Mouse (Mus musculus) heart, embryonic 10.5 days (tissue): ENCODE measurements around the gene Il18r1. TPM values are rescaled to one million over a fixed set of nuclear protein-coding genes. Genes with fewer than 3 reads are reported as not detected.

Source experiments
- DNase-seq: peaks from one replicate; pipeline ENCODE4 v3.0.0-alpha.2; 2017; ENCODE audit warnings: low spot score
- H3K27ac ChIP-seq: fragments of 300-500 bp; sonication (generic); 2 replicates; pipeline ENCODE4 v1.5.1; 2016; ENCODE audit warnings: mild to moderate bottlenecking
- H3K27me3 ChIP-seq: fragments of 300-500 bp; sonication (generic); 2 replicates; pipeline ENCODE4 v1.6.1; 2016; ENCODE audit warnings: mild to moderate bottlenecking; ENCODE audit not compliant: poor library complexity, insufficient read depth, severe bottlenecking
- H3K36me3 ChIP-seq: fragments of 300-500 bp; sonication (generic); 2 replicates; pipeline ENCODE4 v1.6.1; 2016; ENCODE audit warnings: mild to moderate bottlenecking, moderate library complexity
- H3K4me1 ChIP-seq: fragments of 300-500 bp; sonication (generic); 2 replicates; pipeline ENCODE4 v1.6.1; 2016; ENCODE audit warnings: mild to moderate bottlenecking
- H3K4me3 ChIP-seq: fragments of 300-500 bp; sonication (generic); 2 replicates; pipeline ENCODE4 v1.5.1; 2016; ENCODE audit warnings: mild to moderate bottlenecking, moderate library complexity
- H3K9me3 ChIP-seq: fragments of 300-500 bp; sonication (generic); 2 replicates; pipeline ENCODE4 v1.6.1; 2016; ENCODE audit warnings: mild to moderate bottlenecking, moderate library complexity
- WGBS: fragments of 180-500 bp; shearing (Covaris S2); methylation state at CpG from one replicate; pipeline ENCODE4 v1.1.7; 2016; 5-methylcytosine and 5-hydroxymethylcytosine counted together
- polyA plus RNA-seq: library from polyadenylated mRNA; unstranded; fragments of >200 nt; fragmentation: Nextera tagmentation; extraction: Ambion mirVana; gene quantifications from 2 replicates; pipeline ENCODE4 v1.2.1, GENCODE M21; 2016

The Il18r1 gene
- not detected in 2 replicates for polyA plus RNA-seq

DNA sequence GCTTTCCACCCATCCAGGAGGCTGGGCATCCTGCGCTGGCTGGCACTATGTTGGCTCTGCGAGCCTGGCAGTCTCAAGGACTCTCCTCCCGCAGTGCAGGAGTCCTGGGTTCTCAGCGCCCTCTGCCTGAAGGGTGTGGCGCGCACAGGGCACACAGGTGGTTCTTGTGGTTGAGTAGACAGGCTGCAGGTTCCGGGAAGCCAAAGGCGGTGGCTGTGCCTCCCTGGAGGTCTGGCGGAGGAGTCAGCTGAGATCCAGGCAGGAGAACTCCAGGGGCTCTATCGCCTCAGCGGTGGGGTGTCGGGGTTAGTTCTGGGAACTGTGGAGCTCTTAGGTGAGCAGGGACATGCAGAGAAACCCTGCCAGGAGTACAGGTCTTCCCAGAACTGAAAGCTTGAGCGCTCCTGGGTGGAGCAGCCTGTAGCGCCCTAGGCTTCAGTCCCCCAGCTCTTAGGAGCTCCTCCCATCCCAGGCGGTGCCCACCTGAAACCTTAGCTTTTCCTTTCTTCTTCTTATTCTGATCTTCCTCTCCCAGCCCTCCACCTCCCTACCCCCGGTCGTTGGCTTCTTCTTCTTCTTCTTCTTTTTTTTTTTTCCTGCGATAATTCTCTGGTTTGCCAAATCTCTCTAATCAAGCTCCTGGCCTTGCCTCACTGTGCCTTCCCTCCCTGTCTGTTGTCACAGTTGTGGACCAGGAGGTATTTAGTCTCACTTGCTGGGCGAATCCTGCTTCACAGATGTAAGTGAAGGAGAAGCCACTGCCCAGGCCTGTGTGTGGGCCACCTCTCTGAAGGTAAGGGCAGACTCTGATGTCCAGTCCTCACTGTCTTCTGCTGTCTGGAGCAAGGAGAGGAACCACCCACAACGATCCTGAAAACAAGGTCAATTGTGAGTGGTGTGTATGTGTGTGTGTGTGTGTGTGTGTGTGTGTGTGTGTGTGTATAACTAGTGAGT lies at the start of gene Il18r1:
TSS of gene Il18r1 (plus strand) at position 76 of the 954 bp plus-strand sequence.
- no peak for DNase-seq
- Histone ChIP-seq H3K36me3 (no peaks in the 10 kb centered on the region), H3K9me3 (no peaks in the 10 kb centered on the region), H3K27me3 (peaks cover 4% of the 10 kb centered on the region; the same call in 1 of the 2 replicates), H3K4me3 (no peak within 1 kb of the TSS), H3K4me1 (no peaks in the 10 kb centered on the region), H3K27ac (no peak within 1 kb of the TSS)
- 39% methylated on average over 20 of the region's 20 CpGs for WGBS

GRCm38 (mm10) chr1:40417034-40417433 lies 48.3 kb upstream of the Il18r1 start:
- H3K4me3 ChIP-seq = no peak overlapping the region
- H3K27ac ChIP-seq = no peak overlapping the region
- WGBS = 84% methylated on average over 2 of the region's 2 CpGs
- no peaks in the 10 kb centered on the region for H3K4me1 ChIP-seq
- no peak for DNase-seq
- no peaks in the 10 kb centered on the region for H3K27me3 ChIP-seq
- H3K9me3 ChIP-seq = no peaks in the 10 kb centered on the region
- H3K36me3 ChIP-seq = no peaks in the 10 kb centered on the region

- 45% methylated on average over 5 of the region's 5 CpGs for WGBS
- Histone ChIP-seq H3K27ac (no peak overlapping the region), H3K36me3 (no peaks in the 10 kb centered on the region), H3K9me3 (no peaks in the 10 kb centered on the region), H3K4me1 (no peaks in the 10 kb centered on the region), H3K4me3 (no peak overlapping the region), H3K27me3 (no peaks in the 10 kb centered on the region)
- DNase-seq = no peak
Measured at GRCm38 (mm10) chr1:40418512-40418911, 46.8 kb upstream of the Il18r1 start.

DNA sequence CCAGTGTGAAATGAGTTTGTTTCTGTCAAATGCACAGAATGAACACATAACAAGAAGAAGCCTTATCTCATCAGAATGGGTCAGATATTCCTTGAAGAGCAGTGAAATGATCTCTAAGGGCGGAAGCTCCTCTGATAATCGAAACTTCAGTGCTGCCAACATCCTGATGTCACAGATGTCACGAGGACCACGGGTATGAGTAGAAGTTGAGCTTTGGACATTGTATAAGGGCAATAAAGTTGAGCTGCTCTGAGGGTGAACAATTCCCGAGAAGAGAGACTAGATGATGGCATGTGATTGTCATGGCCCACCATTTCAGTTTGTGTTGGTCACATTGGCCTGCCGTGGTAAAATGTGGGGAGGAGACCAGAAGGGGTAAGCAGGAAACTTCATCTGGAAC lies 41.5 kb upstream of the Il18r1 start:
- 81% methylated on average over 6 of the region's 6 CpGs for WGBS
- Histone ChIP-seq H3K4me3 (no peak overlapping the region), H3K4me1 (no peaks in the 10 kb centered on the region), H3K9me3 (no peaks in the 10 kb centered on the region), H3K27me3 (no peaks in the 10 kb centered on the region), H3K36me3 (no peaks in the 10 kb centered on the region), H3K27ac (no peak overlapping the region)
- DNase-seq = no peak

DNA sequence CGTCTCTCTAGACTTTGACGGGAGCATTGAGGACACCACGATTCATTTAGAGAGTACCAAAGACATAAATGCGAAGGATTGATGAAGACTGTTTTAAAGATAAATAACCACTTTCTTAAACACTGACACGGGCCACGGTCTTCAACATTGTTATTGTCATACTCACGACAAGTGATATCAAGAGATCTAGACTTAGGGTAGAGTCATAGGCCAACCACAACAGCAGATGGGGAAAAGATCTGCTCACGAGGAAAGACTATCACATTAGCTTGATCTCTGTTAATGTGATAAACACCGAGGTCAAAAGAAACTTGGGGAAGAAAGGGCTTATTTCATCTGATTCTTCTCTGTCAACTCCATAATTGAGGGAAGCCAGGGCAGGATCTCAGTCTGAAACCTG lies 38.1 kb upstream of the Il18r1 start:
- 83% methylated on average over 9 of the region's 9 CpGs for WGBS
- DNase-seq = no peak
- no peaks in the 10 kb centered on the region for H3K9me3 ChIP-seq

DNA sequence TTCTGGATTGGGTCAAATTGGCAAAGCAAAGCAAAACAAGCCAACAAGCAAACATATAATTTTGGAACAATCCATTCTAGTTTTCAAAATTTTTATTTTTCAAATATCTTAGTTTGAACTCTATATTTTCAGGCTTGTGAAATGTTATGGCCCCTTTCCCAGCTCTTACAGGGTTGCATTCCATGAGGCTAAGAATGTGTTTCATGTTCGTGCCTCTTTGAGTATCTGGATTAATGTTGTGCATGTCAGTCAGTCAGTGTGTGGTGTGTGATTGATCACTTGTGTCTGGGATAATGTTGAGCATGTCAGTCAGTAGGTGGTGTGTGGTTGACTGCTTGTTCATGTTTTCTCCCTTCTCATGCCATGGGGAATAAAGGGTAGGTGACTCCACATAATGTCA lies 37.5 kb upstream of the Il18r1 start:
- WGBS = 76% methylated on average over 1 of the region's 1 CpGs
- Histone ChIP-seq H3K27me3 (no peaks in the 10 kb centered on the region), H3K27ac (no peak overlapping the region), H3K9me3 (no peaks in the 10 kb centered on the region), H3K4me3 (no peak overlapping the region), H3K36me3 (no peaks in the 10 kb centered on the region), H3K4me1 (no peaks in the 10 kb centered on the region)
- no peak for DNase-seq

More for the DNA sequence above, 38.1 kb upstream of the Il18r1 start:
- no peak overlapping the region for H3K4me3 ChIP-seq
- no peaks in the 10 kb centered on the region for H3K36me3 ChIP-seq
- no peak overlapping the region for H3K27ac ChIP-seq
- no peaks in the 10 kb centered on the region for H3K27me3 ChIP-seq
- no peaks in the 10 kb centered on the region for H3K4me1 ChIP-seq

GRCm38 (mm10) chr1:40428910-40429675 lies 36.3 kb upstream of the Il18r1 start, which contains the start of gene Il1rl1:
Gene Il1rl1, plus strand, starts transcription at chr1:40429570.
- Histone ChIP-seq H3K27ac (no peak within 1 kb of the TSS), H3K27me3 (no peaks in the 10 kb centered on the region), H3K4me3 (no peak within 1 kb of the TSS), H3K4me1 (no peaks in the 10 kb centered on the region), H3K9me3 (no peaks in the 10 kb centered on the region), H3K36me3 (no peaks in the 10 kb centered on the region)
- WGBS = 54% methylated on average over 5 of the region's 5 CpGs
- DNase-seq = no peak

DNA sequence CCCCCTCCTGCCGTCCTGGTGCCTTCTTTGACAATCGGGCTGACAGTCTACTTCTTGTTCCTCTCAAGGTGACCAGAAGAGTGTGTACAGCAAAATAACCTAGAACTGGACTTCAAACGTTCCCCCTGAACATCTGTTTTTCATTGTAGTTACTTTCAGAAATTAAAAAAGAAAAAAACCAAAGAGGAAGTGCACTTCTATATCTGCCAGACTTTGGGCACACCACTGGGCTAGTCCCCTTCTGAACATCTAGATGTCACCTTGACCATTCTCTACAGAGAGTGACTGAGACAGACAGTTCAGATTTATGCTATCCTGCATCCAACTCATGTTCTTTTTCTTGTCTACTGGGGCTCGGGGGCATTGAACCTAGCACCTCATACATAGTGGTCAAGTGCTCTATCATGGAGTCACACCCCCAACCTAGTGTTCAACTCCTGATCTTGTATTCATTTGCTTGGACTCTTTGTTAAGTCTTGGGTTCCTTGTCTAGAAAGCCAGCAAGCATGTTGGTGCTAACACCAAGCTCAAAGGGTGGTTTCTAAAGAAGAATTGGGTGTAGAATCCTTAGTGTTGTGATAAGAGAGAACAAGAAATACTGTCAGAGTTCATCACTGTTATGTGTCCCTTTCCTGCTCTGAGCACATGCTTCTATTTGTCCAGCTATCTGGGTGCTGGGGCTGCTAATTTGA lies 35.1 kb upstream of the Il18r1 start:
- Histone ChIP-seq H3K36me3 (no peaks in the 10 kb centered on the region), H3K27ac (no peak overlapping the region), H3K9me3 (no peaks in the 10 kb centered on the region), H3K4me3 (no peak overlapping the region), H3K27me3 (no peaks in the 10 kb centered on the region), H3K4me1 (no peaks in the 10 kb centered on the region)
- WGBS = 67% methylated on average over 4 of the region's 4 CpGs
- no peak for DNase-seq

DNA sequence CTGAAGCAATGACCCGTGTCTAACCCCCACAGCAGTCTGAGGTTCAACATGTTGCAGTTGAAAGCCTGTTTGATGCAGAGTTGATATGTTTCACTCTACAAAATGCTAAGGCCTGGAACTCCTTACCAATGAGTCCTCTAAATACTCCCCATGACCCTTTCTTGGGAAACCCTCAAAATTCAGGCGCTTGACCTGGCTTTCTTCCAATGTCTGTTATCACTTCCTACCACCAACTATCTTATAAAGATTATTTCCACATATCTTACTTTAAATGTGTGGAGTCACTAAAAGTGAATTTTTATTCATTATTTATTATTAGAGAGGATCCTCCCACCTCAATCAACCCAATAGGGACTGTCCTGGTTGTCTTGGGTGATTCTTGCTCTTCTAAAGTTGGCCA lies 33.2 kb upstream of the Il18r1 start:
- H3K4me3 ChIP-seq = no peak overlapping the region
- no peaks in the 10 kb centered on the region for H3K36me3 ChIP-seq
- 93% methylated on average over 2 of the region's 2 CpGs for WGBS
- H3K27ac ChIP-seq = no peak overlapping the region
- H3K27me3 ChIP-seq = no peaks in the 10 kb centered on the region
- no peak for DNase-seq
- H3K9me3 ChIP-seq = no peaks in the 10 kb centered on the region
- no peaks in the 10 kb centered on the region for H3K4me1 ChIP-seq

DNA sequence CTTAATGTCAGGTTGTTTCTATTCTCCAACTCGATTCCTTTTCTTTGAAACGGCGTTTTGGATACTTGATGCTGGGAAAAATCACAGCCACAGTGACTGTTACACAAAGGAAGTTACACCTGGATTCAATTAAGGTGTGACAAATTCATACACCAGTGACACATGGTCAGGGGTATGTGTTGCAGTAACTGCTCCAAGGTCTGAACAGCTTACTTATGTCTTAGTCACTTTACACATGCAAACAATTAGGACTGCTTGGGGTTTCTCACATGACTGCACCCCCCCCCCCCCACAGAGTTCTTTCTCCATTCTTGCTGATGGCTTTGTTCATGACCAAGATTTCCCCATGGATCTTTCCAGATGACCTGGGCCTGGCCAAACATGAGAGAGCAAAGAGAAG lies 29.4 kb upstream of the Il18r1 start:
- Histone ChIP-seq H3K4me3 (no peak overlapping the region), H3K4me1 (no peaks in the 10 kb centered on the region), H3K9me3 (no peaks in the 10 kb centered on the region), H3K27ac (no peak overlapping the region), H3K36me3 (no peaks in the 10 kb centered on the region), H3K27me3 (no peaks in the 10 kb centered on the region)
- no peak for DNase-seq
- WGBS = 82% methylated on average over 3 of the region's 3 CpGs

- no peak for DNase-seq
- no peaks in the 10 kb centered on the region for H3K36me3 ChIP-seq
- H3K4me3 ChIP-seq = no peak overlapping the region
- no peak overlapping the region for H3K27ac ChIP-seq
- no peaks in the 10 kb centered on the region for H3K9me3 ChIP-seq
- WGBS = 86% methylated on average over 2 of the region's 2 CpGs
- H3K4me1 ChIP-seq = no peaks in the 10 kb centered on the region
- no peaks in the 10 kb centered on the region for H3K27me3 ChIP-seq
Measured at GRCm38 (mm10) chr1:40437340-40437739, 28.0 kb upstream of the Il18r1 start.

DNA sequence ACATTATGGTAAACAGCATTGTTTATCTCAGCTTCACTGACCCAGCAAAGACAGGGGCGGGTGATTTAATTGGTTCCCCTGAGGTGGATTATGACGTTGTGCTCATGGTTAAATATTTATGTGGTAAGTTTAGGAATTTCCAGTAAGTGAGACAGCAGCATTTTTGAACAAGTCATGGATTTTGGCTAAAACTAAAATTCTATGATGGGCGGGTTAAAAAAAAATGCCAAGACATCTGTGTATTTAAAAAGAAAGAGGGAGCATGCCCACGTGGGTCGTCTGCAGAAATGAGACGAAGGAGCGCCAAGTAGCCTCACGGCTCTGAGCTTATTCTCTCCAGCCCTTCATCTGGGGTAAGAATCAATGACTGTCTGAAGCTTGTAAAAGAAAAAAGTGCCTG lies 25.8 kb upstream of the Il18r1 start:
- whole genome bisulfite sequencing = 78% methylated on average over 8 of the region's 8 CpGs
- H3K4me1 ChIP-seq = no peaks in the 10 kb centered on the region
- DNase-seq = no peak
- no peaks in the 10 kb centered on the region for H3K36me3 ChIP-seq
- H3K4me3 ChIP-seq = no peak overlapping the region
- no peaks in the 10 kb centered on the region for H3K9me3 ChIP-seq
- no peaks in the 10 kb centered on the region for H3K27me3 ChIP-seq
- H3K27ac ChIP-seq = no peak overlapping the region

DNA sequence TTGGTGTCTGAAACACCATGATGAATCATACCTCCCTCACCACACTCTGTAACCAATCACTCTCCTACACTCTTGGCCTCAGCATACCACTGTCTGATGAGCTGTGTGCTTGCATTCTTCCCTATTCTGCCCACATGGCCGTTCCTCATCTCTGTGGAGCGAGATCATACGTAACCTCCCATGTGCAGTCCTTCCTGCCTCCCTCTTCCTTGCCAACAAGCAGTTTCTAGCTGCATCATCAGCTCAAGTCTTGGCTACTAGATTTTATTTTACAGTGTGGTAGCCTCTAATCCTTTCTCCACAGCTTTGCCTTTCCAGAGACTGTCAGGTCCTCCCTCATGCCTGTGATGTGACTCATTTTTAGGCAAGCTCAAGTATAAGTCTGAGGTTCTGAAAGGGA lies 20.6 kb upstream of the Il18r1 start:
- Histone ChIP-seq H3K4me3 (no peak overlapping the region), H3K27me3 (no peaks in the 10 kb centered on the region), H3K4me1 (no peaks in the 10 kb centered on the region), H3K36me3 (no peaks in the 10 kb centered on the region), H3K27ac (no peak overlapping the region), H3K9me3 (no peaks in the 10 kb centered on the region)
- WGBS = 83% methylated on average over 3 of the region's 3 CpGs
- no peak for DNase-seq
